Mouse (Mus musculus) limb, embryonic 11.5 days (tissue): ENCODE measurements at regions not wholly inside any gene's neighbourhood (a gene's known extent, or its start where the extent isn't known, plus 50 kb on each side); places are given as distances from the start of the nearest gene placed in this dataset.

Experiments
- ATAC-seq: fragments of 200-750 bp; cut with Nextera tagmentation; 2 replicates; pipeline ENCODE4 v1.8.0; 2017; ENCODE audit warnings: low read depth; ENCODE audit not compliant: insufficient number of reproducible peaks, low FRiP score, low TSS enrichment
- DNase-seq: peaks from one replicate; pipeline ENCODE4 v3.0.0-alpha.2; 2015; ENCODE audit warnings: low spot score
- H3K27ac ChIP-seq: fragments of 300-500 bp; sonication (generic); replicated peaks from 2 replicates; pipeline ENCODE4 v1.5.1; 2014; ENCODE audit warnings: low read depth, mild to moderate bottlenecking, low read length
- H3K27me3 ChIP-seq: fragments of 300-500 bp; sonication (generic); 2 replicates; pipeline ENCODE4 v1.6.1; 2014; ENCODE audit warnings: mild to moderate bottlenecking, low read length, mixed read lengths; ENCODE audit not compliant: control insufficient read depth, insufficient read depth
- H3K36me3 ChIP-seq: fragments of 300-500 bp; sonication (generic); 2 replicates; pipeline ENCODE4 v1.6.1; 2014; ENCODE audit warnings: mild to moderate bottlenecking, low read length, moderate library complexity, mixed read lengths; ENCODE audit not compliant: control insufficient read depth, insufficient read depth
- H3K4me1 ChIP-seq: fragments of 300-500 bp; sonication (generic); 2 replicates; pipeline ENCODE4 v1.6.1; 2014; ENCODE audit warnings: low read length, mixed read lengths; ENCODE audit not compliant: control insufficient read depth, insufficient read depth
- H3K4me2 ChIP-seq: fragments of 300-500 bp; sonication (generic); 2 replicates; pipeline ENCODE4 v1.6.1; 2014; ENCODE audit warnings: low read depth, mild to moderate bottlenecking, moderate library complexity; ENCODE audit not compliant: severe bottlenecking
- H3K4me3 ChIP-seq: fragments of 300-500 bp; sonication (generic); 2 replicates; pipeline ENCODE4 v1.5.1; 2014; ENCODE audit warnings: low read depth, low read length
- H3K9ac ChIP-seq: fragments of 300-500 bp; sonication (generic); 2 replicates; pipeline ENCODE4 v1.6.1; 2014; ENCODE audit warnings: mild to moderate bottlenecking, low read length
- H3K9me3 ChIP-seq: fragments of 300-500 bp; sonication (generic); 2 replicates; pipeline ENCODE4 v1.6.1; 2016; ENCODE audit warnings: low read length; ENCODE audit not compliant: control insufficient read depth
- WGBS: fragments of 180-500 bp; shearing (Covaris S2); extraction: QIAGEN DNeasy Blood & Tissue Kit; methylation state at CpG from one replicate; pipeline ENCODE4 v1.1.7; 2014; 5-methylcytosine and 5-hydroxymethylcytosine counted together

DNA sequence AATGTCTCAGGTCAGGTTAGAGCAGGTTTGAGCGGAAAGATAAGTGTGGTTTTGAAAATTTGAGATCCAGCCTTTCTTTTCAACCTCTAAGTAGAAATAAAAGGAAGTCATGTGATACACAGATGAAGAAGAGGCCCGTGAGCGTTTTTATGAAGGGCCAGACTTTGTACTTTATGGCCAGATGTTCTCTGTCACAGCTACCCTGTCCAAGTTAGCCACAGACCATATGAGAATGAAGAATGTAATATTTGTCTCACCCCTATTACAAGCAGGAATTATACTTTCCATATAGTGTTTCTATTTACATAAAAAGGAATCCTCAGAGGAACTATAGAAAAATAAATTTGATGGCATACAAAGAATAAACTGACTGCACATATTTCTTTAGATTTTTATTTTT is 114.9 kb upstream of the Ahr start:
- H3K36me3 ChIP-seq = no peaks in the 10 kb centered on the region
- DNase-seq (no peak), ATAC-seq (no peak)
- H3K9ac ChIP-seq = no peak overlapping the region
- no peak overlapping the region for H3K4me3 ChIP-seq
- no peaks in the 10 kb centered on the region for H3K4me1 ChIP-seq
- H3K27me3 ChIP-seq = no peaks in the 10 kb centered on the region
- H3K9me3 ChIP-seq = no peaks in the 10 kb centered on the region
- H3K27ac ChIP-seq = no peak overlapping the region
- H3K4me2 ChIP-seq = no peak overlapping the region
- 85% methylated on average over 3 of the region's 3 CpGs for WGBS

DNA sequence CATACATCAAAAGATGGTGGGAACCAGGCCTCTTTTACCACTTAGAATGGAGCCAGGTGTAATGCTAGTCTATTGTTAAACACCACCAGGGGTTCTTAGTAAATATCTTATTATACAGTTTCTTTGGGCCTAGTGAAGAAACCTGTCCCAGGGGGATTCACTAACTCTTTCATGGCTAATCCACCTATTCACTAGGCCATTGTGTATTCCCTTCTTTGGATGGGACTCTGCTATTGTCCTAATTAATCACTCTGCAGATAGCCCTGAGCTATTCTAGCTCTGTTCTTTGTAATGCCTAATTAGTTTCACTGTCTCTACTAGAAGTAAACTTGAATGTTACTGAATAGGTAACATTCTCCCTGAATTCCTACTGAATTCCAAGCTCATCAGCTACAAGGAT is 107.6 kb upstream of the Ahr start:
- H3K4me2 ChIP-seq = no peak overlapping the region
- no peak overlapping the region for H3K4me3 ChIP-seq
- H3K4me1 ChIP-seq = no peaks in the 10 kb centered on the region
- H3K9me3 ChIP-seq = no peaks in the 10 kb centered on the region
- no peaks in the 10 kb centered on the region for H3K27me3 ChIP-seq
- ATAC-seq = no peak
- H3K36me3 ChIP-seq = no peaks in the 10 kb centered on the region
- H3K9ac ChIP-seq = no peak overlapping the region
- no peak overlapping the region for H3K27ac ChIP-seq
- DNase-seq = no peak

DNA sequence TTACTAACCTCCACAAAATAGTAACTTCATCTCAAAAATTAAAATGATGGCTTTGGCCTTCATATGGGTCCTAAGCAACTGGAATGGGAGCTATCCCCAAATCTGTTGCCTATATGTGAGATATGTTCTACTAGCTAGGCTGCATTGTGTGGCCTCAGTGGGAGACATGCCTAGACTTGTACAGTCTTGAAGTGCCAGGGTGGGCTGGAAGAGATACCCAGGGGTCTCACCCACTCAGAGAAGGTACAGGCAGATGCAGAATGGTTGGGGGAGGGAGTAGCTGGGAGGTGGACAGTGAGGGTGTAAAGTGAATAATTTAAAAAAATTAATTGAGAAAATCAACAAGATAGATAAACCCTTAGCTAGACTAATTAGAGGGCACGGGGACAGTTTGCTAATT is 106.9 kb upstream of the Ahr start:
- 56% methylated on average over 1 of the region's 1 CpGs for WGBS
- no peaks in the 10 kb centered on the region for H3K27me3 ChIP-seq
- no peaks in the 10 kb centered on the region for H3K9me3 ChIP-seq
- H3K9ac ChIP-seq = no peak overlapping the region
- no peaks in the 10 kb centered on the region for H3K36me3 ChIP-seq
- H3K27ac ChIP-seq = no peak overlapping the region
- no peak for DNase-seq
- no peak overlapping the region for H3K4me3 ChIP-seq
- ATAC-seq = no peak
- no peaks in the 10 kb centered on the region for H3K4me1 ChIP-seq
- no peak overlapping the region for H3K4me2 ChIP-seq

DNA sequence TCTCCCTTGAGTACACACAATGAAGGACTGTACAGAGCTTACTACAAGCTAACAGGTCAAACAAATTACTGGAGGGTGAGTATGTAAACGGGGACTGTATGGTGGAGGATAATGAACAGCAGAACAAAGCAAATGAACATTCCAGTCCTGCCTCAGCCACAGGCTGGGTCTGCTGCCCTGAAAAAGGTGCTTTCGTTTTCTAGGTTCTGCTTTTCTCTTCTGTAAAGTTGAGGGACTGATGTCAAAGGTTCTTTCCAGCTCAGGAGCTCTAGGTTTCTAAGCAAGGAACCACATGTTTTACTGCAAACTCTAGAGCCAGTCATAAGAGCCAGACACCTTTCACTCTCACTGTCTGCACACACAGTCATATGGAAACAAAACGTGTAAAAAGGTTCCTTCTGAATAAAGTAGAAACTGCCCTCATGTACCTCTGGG is 106.1 kb upstream of the Ahr start:
- Histone ChIP-seq H3K4me3 (no peak overlapping the region), H3K36me3 (no peaks in the 10 kb centered on the region), H3K4me1 (no peaks in the 10 kb centered on the region), H3K4me2 (no peak overlapping the region), H3K27ac (no peak overlapping the region), H3K9ac (no peak overlapping the region), H3K27me3 (no peaks in the 10 kb centered on the region), H3K9me3 (no peaks in the 10 kb centered on the region)
- WGBS = 62% methylated on average over 3 of the region's 3 CpGs
- no peak for ATAC-seq
- no peak for DNase-seq

DNA sequence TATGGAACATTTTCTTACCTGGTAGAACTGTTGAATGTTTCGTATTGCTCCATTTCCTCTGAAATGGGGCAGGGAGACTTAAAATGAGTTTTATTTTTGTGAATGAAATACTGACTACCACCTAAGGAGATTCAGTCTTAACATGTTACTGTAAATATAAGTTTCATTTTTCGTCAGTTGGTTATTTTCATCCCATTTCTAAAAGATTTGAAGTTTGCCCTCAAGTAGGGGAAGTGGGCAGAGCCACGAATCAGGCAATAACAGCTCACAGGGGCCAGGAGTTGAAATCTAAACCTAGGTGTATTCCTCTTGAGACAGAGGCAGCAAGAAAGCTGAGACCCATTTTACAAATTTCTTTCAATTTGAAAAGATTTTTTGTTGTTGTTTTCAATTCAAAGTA is 88.6 kb upstream of the Ahr start:
- H3K27ac ChIP-seq = no peak overlapping the region
- no peak overlapping the region for H3K4me3 ChIP-seq
- no peak overlapping the region for H3K9ac ChIP-seq
- H3K4me2 ChIP-seq = no peak overlapping the region
- WGBS = 76% methylated on average over 3 of the region's 3 CpGs
- no peaks in the 10 kb centered on the region for H3K9me3 ChIP-seq
- ATAC-seq (no peak), DNase-seq (no peak)
- no peaks in the 10 kb centered on the region for H3K36me3 ChIP-seq
- no peaks in the 10 kb centered on the region for H3K27me3 ChIP-seq
- no peaks in the 10 kb centered on the region for H3K4me1 ChIP-seq

DNA sequence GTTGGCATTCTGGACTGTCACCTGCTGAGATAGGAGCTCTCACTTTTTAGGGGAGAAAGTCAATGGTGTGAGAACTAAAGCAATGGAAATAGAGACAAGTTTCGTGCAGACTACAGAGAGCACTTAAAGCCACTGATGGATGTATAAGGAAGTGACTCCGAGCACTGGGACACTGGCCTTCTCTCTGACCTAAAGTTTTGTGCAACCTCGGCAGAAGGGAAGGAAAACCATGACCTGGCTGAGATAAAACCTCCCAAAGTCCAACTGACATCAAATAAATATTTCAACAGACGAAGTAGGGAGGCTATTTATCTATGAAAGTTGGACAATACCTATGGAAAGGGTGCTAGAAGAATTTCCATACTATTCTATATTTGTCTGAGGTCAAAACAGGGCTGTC is 80.0 kb upstream of the Ahr start:
- no peak overlapping the region for H3K4me3 ChIP-seq
- no peak for ATAC-seq
- no peaks in the 10 kb centered on the region for H3K36me3 ChIP-seq
- WGBS = 74% methylated on average over 4 of the region's 4 CpGs
- H3K27me3 ChIP-seq = no peaks in the 10 kb centered on the region
- H3K4me1 ChIP-seq = no peaks in the 10 kb centered on the region
- DNase-seq = no peak
- no peak overlapping the region for H3K27ac ChIP-seq
- no peak overlapping the region for H3K4me2 ChIP-seq
- no peaks in the 10 kb centered on the region for H3K9me3 ChIP-seq
- H3K9ac ChIP-seq = no peak overlapping the region

DNA sequence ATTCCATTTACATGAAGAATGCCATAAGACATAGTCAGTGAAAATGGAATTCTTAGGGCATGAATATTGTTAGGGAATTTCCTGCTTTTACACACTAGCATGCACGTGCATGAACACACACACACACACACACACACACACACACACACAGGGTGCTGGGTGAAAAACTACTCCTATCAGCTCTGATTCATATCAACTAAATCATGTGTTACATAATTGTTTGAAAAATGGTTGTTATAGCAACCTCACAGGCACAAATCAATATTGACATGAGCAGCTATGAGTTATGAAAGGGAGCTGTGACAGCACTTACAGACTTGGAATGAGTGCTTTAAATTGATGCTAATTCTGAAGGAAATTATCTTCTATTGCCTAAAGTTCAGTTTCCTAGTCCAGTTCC is 72.8 kb upstream of the Ahr start:
- Histone ChIP-seq H3K27me3 (no peaks in the 10 kb centered on the region), H3K27ac (no peak overlapping the region), H3K9me3 (no peaks in the 10 kb centered on the region), H3K4me3 (no peak overlapping the region), H3K36me3 (no peaks in the 10 kb centered on the region), H3K4me1 (no peaks in the 10 kb centered on the region), H3K9ac (no peak overlapping the region), H3K4me2 (no peak overlapping the region)
- ATAC-seq (no peak), DNase-seq (no peak)
- WGBS = 83% methylated on average over 1 of the region's 1 CpGs

DNA sequence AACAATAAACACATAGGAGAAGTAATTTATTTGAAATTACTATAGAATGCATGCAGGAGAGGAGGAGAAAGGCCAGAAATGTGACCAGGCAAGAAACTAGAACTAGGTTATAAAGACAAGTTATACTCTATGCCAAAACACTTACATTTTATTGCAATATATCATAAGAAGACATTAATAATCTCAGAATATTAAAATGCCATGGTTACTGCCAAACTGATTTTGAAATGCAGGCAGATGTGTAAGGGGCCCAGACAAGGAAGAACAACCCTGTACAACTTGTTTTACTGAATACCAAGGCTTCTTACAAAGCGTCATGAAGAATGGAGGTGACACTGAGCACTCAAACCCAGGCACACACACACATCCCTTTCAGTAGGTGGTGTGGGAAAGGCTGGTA is 68.9 kb upstream of the Ahr start:
- 89% methylated on average over 1 of the region's 1 CpGs for WGBS
- H3K4me1 ChIP-seq = no peaks in the 10 kb centered on the region
- no peak overlapping the region for H3K27ac ChIP-seq
- no peaks in the 10 kb centered on the region for H3K27me3 ChIP-seq
- no peaks in the 10 kb centered on the region for H3K36me3 ChIP-seq
- no peaks in the 10 kb centered on the region for H3K9me3 ChIP-seq
- DNase-seq (no peak), ATAC-seq (no peak)
- no peak overlapping the region for H3K4me2 ChIP-seq
- H3K9ac ChIP-seq = no peak overlapping the region
- H3K4me3 ChIP-seq = no peak overlapping the region

DNA sequence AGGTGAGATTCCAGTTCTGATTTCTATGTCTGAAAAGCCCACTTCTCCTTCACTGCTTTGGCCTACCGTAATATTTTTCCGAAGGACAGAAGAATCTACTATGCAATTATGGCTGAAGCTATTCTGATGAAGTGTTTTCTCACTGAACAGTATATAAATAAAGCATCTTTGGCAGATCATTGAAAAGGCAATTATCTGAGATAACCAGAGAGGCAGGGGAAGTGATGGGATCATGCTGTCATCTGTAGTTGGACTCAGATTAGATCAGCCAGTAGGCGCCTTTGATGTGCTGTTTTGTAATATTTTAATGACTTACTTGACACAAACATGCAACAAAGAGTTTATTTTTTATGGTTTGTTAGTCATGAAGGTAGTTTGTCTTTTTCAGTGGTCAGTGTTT is 67.8 kb upstream of the Ahr start:
- H3K4me3 ChIP-seq = no peak overlapping the region
- no peaks in the 10 kb centered on the region for H3K27me3 ChIP-seq
- WGBS = 93% methylated on average over 3 of the region's 3 CpGs
- H3K4me2 ChIP-seq = no peak overlapping the region
- H3K36me3 ChIP-seq = no peaks in the 10 kb centered on the region
- no peak for DNase-seq
- H3K9me3 ChIP-seq = no peaks in the 10 kb centered on the region
- H3K4me1 ChIP-seq = no peaks in the 10 kb centered on the region
- no peak overlapping the region for H3K27ac ChIP-seq
- no peak for ATAC-seq
- H3K9ac ChIP-seq = no peak overlapping the region
